Mouse (Mus musculus) stomach, postnatal 0 days (tissue): ENCODE measurements around the gene Rab35. TPM values are rescaled to one million over a fixed set of nuclear protein-coding genes. Genes with fewer than 3 reads are reported as not detected.

ENCODE experiments used
- ATAC-seq: fragments of 200-750 bp; cut with Nextera tagmentation; 2 replicates; pipeline ENCODE4 v1.8.0; 2017; ENCODE audit not compliant: low FRiP score, low TSS enrichment
- DNase-seq: peaks from one replicate; pipeline ENCODE4 v3.0.0-alpha.2; 2016; ENCODE audit warnings: low spot score
- H3K27ac ChIP-seq: fragments of 300-500 bp; sonication (generic); replicated peaks from 2 replicates; pipeline ENCODE4 v1.5.1; 2014; ENCODE audit warnings: mild to moderate bottlenecking, control low read depth
- H3K27me3 ChIP-seq: fragments of 300-500 bp; sonication (generic); 2 replicates; pipeline ENCODE4 v1.6.1; 2014; ENCODE audit warnings: low read length; ENCODE audit not compliant: control insufficient read depth, insufficient read depth
- H3K36me3 ChIP-seq: fragments of 300-500 bp; sonication (generic); 2 replicates; pipeline ENCODE4 v1.6.1; 2014; ENCODE audit warnings: low read length, mixed read lengths; ENCODE audit not compliant: control insufficient read depth, insufficient read depth
- H3K4me1 ChIP-seq: fragments of 300-500 bp; sonication (generic); replicated peaks from 2 replicates; pipeline ENCODE4 v1.6.1; 2014; ENCODE audit warnings: antibody characterized with exemption; ENCODE audit not compliant: control insufficient read depth, insufficient read depth
- H3K4me2 ChIP-seq: fragments of 300-500 bp; sonication (generic); replicated peaks from 2 replicates; pipeline ENCODE4 v1.6.1; 2014; ENCODE audit warnings: low read depth, mild to moderate bottlenecking, control low read depth, moderate library complexity
- H3K4me3 ChIP-seq: fragments of 300-500 bp; sonication (generic); 2 replicates; pipeline ENCODE4 v1.5.1; 2014; ENCODE audit warnings: low read depth, low read length, control low read depth
- H3K9ac ChIP-seq: fragments of 300-500 bp; sonication (generic); 2 replicates; pipeline ENCODE4 v1.6.1; 2014; ENCODE audit warnings: mild to moderate bottlenecking, low read length, control low read depth, mixed read lengths
- H3K9me3 ChIP-seq: fragments of 300-500 bp; sonication (generic); 2 replicates; pipeline ENCODE4 v1.6.1; 2016; ENCODE audit warnings: low read length; ENCODE audit not compliant: control insufficient read depth
- CTCF ChIP-seq: IDR thresholded peaks from 2 replicates; pipeline ENCODE4 v1.5.1; 2016; ENCODE audit warnings: antibody characterized with exemption, low read depth, mild to moderate bottlenecking, moderate library complexity
- EP300 ChIP-seq: optimal IDR thresholded peaks from 2 replicates; pipeline ENCODE3; 2016; ENCODE audit warnings: antibody characterized with exemption
- WGBS: fragments of 180-500 bp; shearing (Covaris S2); extraction: QIAGEN DNeasy Blood & Tissue Kit; methylation state at CpG from one replicate; pipeline ENCODE4 v1.1.7; 2014; 5-methylcytosine and 5-hydroxymethylcytosine counted together
- polyA plus RNA-seq: library from polyadenylated mRNA; unstranded; fragments of >200 nt; fragmentation: Nextera tagmentation; extraction: Ambion mirVana; gene quantifications from 2 replicates; pipeline ENCODE4 v1.2.1, GENCODE M21; 2015

Gene Rab35
- polyA plus RNA-seq, 1 experiment from 2014 or later: 20.3 TPM

GRCm38 (mm10) chr5:115633060-115633459 lies 1.4 kb downstream of the Rab35 start:
- peak overlapping the region; percentile 82 for H3K4me3 ChIP-seq
- no peak for DNase-seq
- no peak overlapping the region; the same call in 1 of the 2 replicates for H3K9ac ChIP-seq
- no peaks in the 10 kb centered on the region for H3K9me3 ChIP-seq
- no peaks in the 10 kb centered on the region for H3K36me3 ChIP-seq
- no peak for ATAC-seq
- TF ChIP-seq CTCF: no peak
- TF ChIP-seq EP300: no peak
- peak overlapping the region; percentile 79 for H3K4me2 ChIP-seq
- no peaks in the 10 kb centered on the region; the same call in 1 of the 2 replicates for H3K4me1 ChIP-seq
- H3K27ac ChIP-seq: peak overlapping the region; percentile 9
- no peaks in the 10 kb centered on the region for H3K27me3 ChIP-seq
- WGBS: 47% methylated on average over 4 of the region's 4 CpGs

GRCm38 (mm10) chr5:115634046-115634445 lies 2.3 kb downstream of the Rab35 start:
- TF ChIP-seq CTCF (no peak), EP300 (no peak)
- Histone ChIP-seq H3K9me3 (no peaks in the 10 kb centered on the region), H3K4me1 (no peaks in the 10 kb centered on the region; the same call in 1 of the 2 replicates), H3K36me3 (peaks cover 2% of the 10 kb centered on the region; the same call in 1 of the 2 replicates), H3K9ac (no peak overlapping the region), H3K27me3 (no peaks in the 10 kb centered on the region), H3K27ac (no peak overlapping the region), H3K4me2 (no peak overlapping the region), H3K4me3 (no peak overlapping the region)
- WGBS: 87% methylated on average over 8 of the region's 8 CpGs
- no peak for ATAC-seq
- DNase-seq: no peak

DNA sequence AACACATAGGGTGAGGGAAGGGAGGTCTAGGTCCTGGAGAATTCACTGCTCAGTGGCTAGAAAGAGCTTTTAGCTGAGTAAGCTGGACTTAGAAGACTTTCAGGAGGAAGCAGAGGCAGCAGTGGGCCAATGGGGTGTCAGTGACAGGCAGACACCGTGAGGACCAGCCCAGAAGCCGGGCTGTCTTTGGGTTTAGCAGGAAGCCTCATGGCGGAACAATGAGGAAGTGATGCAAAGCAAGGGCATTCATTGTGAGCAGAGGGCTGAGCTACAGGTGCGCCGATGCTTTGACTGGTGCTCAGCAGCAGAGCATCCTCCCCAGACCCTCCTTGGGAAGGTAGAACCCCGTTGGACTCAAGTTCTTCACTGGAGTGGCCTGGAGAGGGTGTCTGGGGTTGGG lies 3.8 kb downstream of the Rab35 start:
- H3K9ac ChIP-seq: no peak overlapping the region
- ATAC-seq (no peak), DNase-seq (no peak)
- no peak for TF ChIP-seq CTCF
- no peak for TF ChIP-seq EP300
- no peak overlapping the region; the same call in 1 of the 2 replicates for H3K27ac ChIP-seq
- H3K27me3 ChIP-seq: no peaks in the 10 kb centered on the region
- H3K4me2 ChIP-seq: no peak overlapping the region
- no peaks in the 10 kb centered on the region for H3K9me3 ChIP-seq
- no peaks in the 10 kb centered on the region; the same call in 1 of the 2 replicates for H3K4me1 ChIP-seq
- peaks cover 10% of the 10 kb centered on the region for H3K36me3 ChIP-seq
- no peak overlapping the region for H3K4me3 ChIP-seq
- WGBS: 69% methylated on average over 6 of the region's 6 CpGs

- no peak overlapping the region for H3K4me3 ChIP-seq
- no peaks in the 10 kb centered on the region for H3K9me3 ChIP-seq
- H3K4me2 ChIP-seq: no peak overlapping the region
- no peak for TF ChIP-seq EP300
- TF ChIP-seq CTCF: peak; percentile 71
- WGBS: 65% methylated on average over 9 of the region's 9 CpGs
- H3K27ac ChIP-seq: peak overlapping the region; percentile 67
- peaks cover 41% of the 10 kb centered on the region for H3K36me3 ChIP-seq
- H3K4me1 ChIP-seq: no peaks in the 10 kb centered on the region
- H3K9ac ChIP-seq: 0 out of 2 replicates have a peak overlapping the region, but pooled peaks have one; percentile 4
- peak; percentile 75 for DNase-seq
- no peaks in the 10 kb centered on the region for H3K27me3 ChIP-seq
- peak; percentile 91 for ATAC-seq
These were observed 12.5 kb downstream of the Rab35 start for GRCm38 (mm10) chr5:115644192-115644591.

DNA sequence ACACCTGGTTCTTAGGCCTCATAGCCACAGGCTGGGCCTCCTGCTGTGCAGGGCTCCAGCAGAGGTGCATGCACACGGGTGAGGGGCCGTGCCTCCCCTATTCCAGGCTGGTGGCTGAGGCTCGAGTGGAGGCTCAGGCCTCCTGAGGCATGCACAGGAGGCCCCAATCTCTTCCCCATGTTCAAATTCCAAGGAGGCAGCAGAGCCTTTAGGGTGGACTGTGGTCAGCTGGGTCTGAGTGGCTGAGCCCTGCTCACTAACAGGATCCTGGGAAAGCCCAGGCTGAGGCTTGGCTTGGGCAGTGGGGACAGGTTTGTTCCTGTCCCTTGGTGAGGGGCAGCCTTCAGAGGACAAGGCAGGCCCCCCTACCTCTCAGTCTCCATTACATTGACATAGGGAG lies 17.2 kb downstream of the Rab35 start:
- no peak for ATAC-seq
- H3K4me3 ChIP-seq: no peak overlapping the region
- peaks cover 24% of the 10 kb centered on the region for H3K36me3 ChIP-seq
- H3K4me2 ChIP-seq: no peak overlapping the region
- no peak overlapping the region for H3K27ac ChIP-seq
- TF ChIP-seq EP300 (no peak), CTCF (no peak)
- no peaks in the 10 kb centered on the region for H3K27me3 ChIP-seq
- no peak overlapping the region; the same call in 1 of the 2 replicates for H3K9ac ChIP-seq
- no peaks in the 10 kb centered on the region for H3K4me1 ChIP-seq
- no peak for DNase-seq
- WGBS: 68% methylated on average over 3 of the region's 3 CpGs
- H3K9me3 ChIP-seq: no peaks in the 10 kb centered on the region

GRCm38 (mm10) chr5:115649699-115650098 lies 18.0 kb downstream of the Rab35 start:
- DNase-seq (no peak), ATAC-seq (no peak)
- Histone ChIP-seq H3K36me3 (peaks cover 22% of the 10 kb centered on the region), H3K9me3 (no peaks in the 10 kb centered on the region), H3K9ac (no peak overlapping the region), H3K4me1 (no peaks in the 10 kb centered on the region), H3K4me2 (no peak overlapping the region), H3K4me3 (no peak overlapping the region), H3K27me3 (no peaks in the 10 kb centered on the region), H3K27ac (no peak overlapping the region)
- WGBS: 84% methylated on average over 8 of the region's 8 CpGs
- TF ChIP-seq EP300 (no peak), CTCF (no peak)
